Mouse (Mus musculus): Measurements from ENCODE around the gene Cd300c. TPM values are rescaled to one million over a fixed set of nuclear protein-coding genes. Genes with fewer than 3 reads are reported as not detected.
"Not testable (repeated sequence)": the region's sequence is repeated elsewhere in the genome, so short reads cannot be mapped to it uniquely, and the experiment has no call there.

Gene Cd300c
- polyA plus RNA-seq (2015; fragmentation: Nextera tagmentation; extraction: Ambion mirVana): not detected in 2 replicates

- Histone ChIP-seq H3K4me3 (no peak within 1 kb of the TSS), H3K36me3 (ENCODE audit: poor library complexity, severe bottlenecking) (no peaks in the 10 kb centered on the region), H3K4me2 (no peak within 1 kb of the TSS), H3K27me3 (no peaks in the 10 kb centered on the region), H3K4me1 (no peaks in the 10 kb centered on the region), H3K27ac (no peak within 1 kb of the TSS), H3K9ac (no peak within 1 kb of the TSS), H3K9me3 (replicated peaks) (peaks cover 4% of the 10 kb centered on the region; the same call in 1 of the 2 replicates)
- 87% methylated on average over 9 of the region's 9 CpGs for WGBS
- no peak for ATAC-seq
These were observed at the start of gene Cd300c for GRCm38 (mm10) chr11:114968752-114969207. Gene Cd300c (minus strand): TSS chr11:114969157.

GRCm38 (mm10) chr11:115016093-115016492 lies 47.1 kb upstream of the Cd300c start, which contains the start of gene Cd300ld2:
Gene Cd300ld2 (minus strand): TSS chr11:115016193.
- H3K4me1 ChIP-seq; H3K4me2 ChIP-seq; H3K9me3 ChIP-seq (replicated peaks); H3K27me3 ChIP-seq; H3K9ac ChIP-seq; H3K27ac ChIP-seq; H3K36me3 ChIP-seq (ENCODE audit: poor library complexity, severe bottlenecking); H3K4me3 ChIP-seq; ATAC-seq: not testable (repeated sequence)
- no CpG with 5 or more reads among the region's 7 CpGs for WGBS

GRCm38 (mm10) chr11:115004070-115004469 lies 35.1 kb upstream of the Cd300c start:
- H3K27me3 ChIP-seq: no peaks in the 10 kb centered on the region
- WGBS: 82% methylated on average over 5 of the region's 5 CpGs
- no peak overlapping the region for H3K4me3 ChIP-seq
- H3K9me3 ChIP-seq (replicated peaks): no peaks in the 10 kb centered on the region
- H3K36me3 ChIP-seq (ENCODE audit: poor library complexity, severe bottlenecking): no peaks in the 10 kb centered on the region
- ATAC-seq: no peak
- no peaks in the 10 kb centered on the region for H3K4me1 ChIP-seq
- no peak overlapping the region for H3K9ac ChIP-seq
- H3K27ac ChIP-seq: no peak overlapping the region
- no peak overlapping the region for H3K4me2 ChIP-seq

GRCm38 (mm10) chr11:115001474-115002040 lies 32.6 kb upstream of the Cd300c start, which contains the start of gene Cd300c2:
Gene Cd300c2 (minus strand): TSS chr11:115001880.
- no peak within 1 kb of the TSS for H3K4me3 ChIP-seq
- H3K27ac ChIP-seq: no peak within 1 kb of the TSS
- H3K4me2 ChIP-seq: no peak within 1 kb of the TSS
- WGBS: 94% methylated on average over 7 of the region's 7 CpGs
- no peaks in the 10 kb centered on the region for H3K4me1 ChIP-seq
- ATAC-seq: no peak
- H3K9ac ChIP-seq: no peak within 1 kb of the TSS
- no peaks in the 10 kb centered on the region for H3K9me3 ChIP-seq (replicated peaks)
- no peaks in the 10 kb centered on the region for H3K36me3 ChIP-seq (ENCODE audit: poor library complexity, severe bottlenecking)
- no peaks in the 10 kb centered on the region for H3K27me3 ChIP-seq

GRCm38 (mm10) chr11:114989793-114990192 lies 20.8 kb upstream of the Cd300c start, which contains the start of gene Cd300ld:
Gene Cd300ld (minus strand): TSS chr11:114989922.
- Histone ChIP-seq H3K4me2 (no peak within 1 kb of the TSS), H3K27ac (no peak within 1 kb of the TSS), H3K9me3 (replicated peaks) (no peaks in the 10 kb centered on the region), H3K4me3 (no peak within 1 kb of the TSS), H3K9ac (no peak within 1 kb of the TSS; the same call in 1 of the 2 replicates), H3K36me3 (ENCODE audit: poor library complexity, severe bottlenecking) (no peaks in the 10 kb centered on the region), H3K4me1 (no peaks in the 10 kb centered on the region), H3K27me3 (no peaks in the 10 kb centered on the region)
- no peak for ATAC-seq
- 86% methylated on average over 4 of the region's 4 CpGs for WGBS

GRCm38 (mm10) chr11:114981866-114982265 lies 12.9 kb upstream of the Cd300c start:
- peaks cover 24% of the 10 kb centered on the region for H3K9me3 ChIP-seq (replicated peaks)
- H3K4me2 ChIP-seq: no peak overlapping the region
- no peaks in the 10 kb centered on the region for H3K27me3 ChIP-seq
- H3K4me3 ChIP-seq: no peak overlapping the region
- no peak overlapping the region for H3K27ac ChIP-seq
- no peaks in the 10 kb centered on the region for H3K36me3 ChIP-seq (ENCODE audit: poor library complexity, severe bottlenecking)
- WGBS: 74% methylated on average over 4 of the region's 4 CpGs
- no peaks in the 10 kb centered on the region for H3K4me1 ChIP-seq
- no peak for ATAC-seq
- no peak overlapping the region for H3K9ac ChIP-seq

- no peak for ATAC-seq
These were observed 3.8 kb upstream of the Cd300c start for GRCm38 (mm10) chr11:114972726-114973125.

GRCm38 (mm10) chr11:114965182-114965828 lies 3.7 kb downstream of the Cd300c start:
- no peak for ATAC-seq
- no peak overlapping the region for H3K4me3 ChIP-seq
- no peak overlapping the region for H3K4me2 ChIP-seq
- H3K27me3 ChIP-seq: no peaks in the 10 kb centered on the region
- 69% methylated on average over 3 of the region's 3 CpGs for WGBS
- no peaks in the 10 kb centered on the region for H3K4me1 ChIP-seq
- no peak overlapping the region for H3K27ac ChIP-seq
- no peak overlapping the region for H3K9ac ChIP-seq
- no peaks in the 10 kb centered on the region for H3K36me3 ChIP-seq (ENCODE audit: poor library complexity, severe bottlenecking)
- H3K9me3 ChIP-seq (replicated peaks): no peaks in the 10 kb centered on the region

More at GRCm38 (mm10) chr11:114972726-114973125, 3.8 kb upstream of the Cd300c start:
- WGBS: 83% methylated on average over 10 of the region's 10 CpGs
- Histone ChIP-seq H3K27ac (no peak overlapping the region), H3K4me1 (no peaks in the 10 kb centered on the region), H3K4me2 (no peak overlapping the region), H3K27me3 (no peaks in the 10 kb centered on the region), H3K9me3 (replicated peaks) (peaks cover 18% of the 10 kb centered on the region), H3K4me3 (no peak overlapping the region), H3K36me3 (ENCODE audit: poor library complexity, severe bottlenecking) (no peaks in the 10 kb centered on the region), H3K9ac (no peak overlapping the region)

- H3K36me3 ChIP-seq (ENCODE audit: poor library complexity, severe bottlenecking): no peaks in the 10 kb centered on the region
- no peak overlapping the region for H3K9ac ChIP-seq
- H3K4me2 ChIP-seq: no peak overlapping the region
- no peak overlapping the region for H3K4me3 ChIP-seq
- ATAC-seq: no peak
- H3K27me3 ChIP-seq: no peaks in the 10 kb centered on the region
- H3K9me3 ChIP-seq (replicated peaks): no peaks in the 10 kb centered on the region
- WGBS: 83% methylated on average over 1 of the region's 1 CpGs
- no peaks in the 10 kb centered on the region for H3K4me1 ChIP-seq
- no peak overlapping the region for H3K27ac ChIP-seq
These were observed 8.6 kb downstream of the Cd300c start for GRCm38 (mm10) chr11:114960369-114960768.

- 70% methylated on average over 6 of the region's 6 CpGs for WGBS
- Histone ChIP-seq H3K4me1 (no peaks in the 10 kb centered on the region), H3K9me3 (replicated peaks) (no peaks in the 10 kb centered on the region), H3K4me2 (no peak within 1 kb of the TSS), H3K27me3 (no peaks in the 10 kb centered on the region), H3K4me3 (no peak within 1 kb of the TSS), H3K27ac (no peak within 1 kb of the TSS), H3K36me3 (ENCODE audit: poor library complexity, severe bottlenecking) (no peaks in the 10 kb centered on the region), H3K9ac (no peak within 1 kb of the TSS)
- ATAC-seq: no peak
These were observed 34.8 kb downstream of the Cd300c start, which contains the start of gene Cd300lb for GRCm38 (mm10) chr11:114934144-114934543. Gene Cd300lb (minus strand): TSS chr11:114934386.

- Histone ChIP-seq H3K9me3 (replicated peaks) (no peaks in the 10 kb centered on the region), H3K4me1 (no peaks in the 10 kb centered on the region), H3K9ac (no peak overlapping the region), H3K4me2 (no peak overlapping the region), H3K4me3 (no peak overlapping the region), H3K27ac (no peak overlapping the region), H3K27me3 (no peaks in the 10 kb centered on the region), H3K36me3 (ENCODE audit: poor library complexity, severe bottlenecking) (no peaks in the 10 kb centered on the region)
- WGBS: 78% methylated on average over 4 of the region's 4 CpGs
- ATAC-seq: no peak
These were observed 35.4 kb downstream of the Cd300c start for GRCm38 (mm10) chr11:114933591-114933990.

GRCm38 (mm10) chr11:114931041-114931440 lies 37.9 kb downstream of the Cd300c start:
- Histone ChIP-seq H3K27me3 (no peaks in the 10 kb centered on the region), H3K4me3 (no peak overlapping the region), H3K27ac (no peak overlapping the region), H3K4me1 (no peaks in the 10 kb centered on the region), H3K9ac (no peak overlapping the region), H3K4me2 (no peak overlapping the region), H3K36me3 (ENCODE audit: poor library complexity, severe bottlenecking) (no peaks in the 10 kb centered on the region), H3K9me3 (replicated peaks) (no peaks in the 10 kb centered on the region)
- 82% methylated on average over 5 of the region's 5 CpGs for WGBS
- ATAC-seq: no peak
